Mouse (Mus musculus): ENCODE results near the gene Lipc. TPM values are rescaled to one million over a fixed set of nuclear protein-coding genes. Genes with fewer than 3 reads are reported as not detected.

The Lipc gene
- 0.18 and 0.42 TPM in 2 replicates for polyA plus RNA-seq (2015; fragmentation: Nextera tagmentation; extraction: Ambion mirVana)

DNA sequence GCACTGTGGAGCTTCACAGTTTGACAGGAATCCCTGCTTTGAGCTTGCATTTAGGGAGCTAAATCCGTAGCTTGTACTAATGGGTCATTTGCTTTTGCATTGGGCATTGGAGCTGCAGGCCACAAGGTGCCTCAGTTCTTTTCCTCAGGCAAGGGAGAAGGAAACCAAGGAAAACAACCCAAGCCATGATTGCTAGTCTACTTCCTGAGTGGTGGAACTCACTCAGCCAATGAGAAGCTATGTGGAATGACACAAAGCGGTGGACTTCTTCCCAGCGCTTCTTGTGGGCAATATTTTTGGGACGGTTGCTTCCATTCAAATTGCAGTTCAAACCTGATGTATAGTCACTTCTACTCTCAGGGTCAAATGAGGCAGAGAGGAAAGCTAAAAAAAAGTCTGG, at the start of gene Lipc:
TSS of gene Lipc (minus strand) at position 101 of the 400 bp plus-strand sequence.

Small RNAs within 50 kb of the gene (microRNA-seq; reads per million reads assigned to microRNA genes)
- not detected for gene Gm25149

Other genes with a start within 250 kb of the Lipc start
- gene Aqp9, start 216.5 kb upstream of the Lipc start, polyA plus RNA-seq (2015; fragmentation: Nextera tagmentation; extraction: Ambion mirVana), result 0.17 and 0.44 TPM in 2 replicates

Measured in urinary bladder, postnatal 0 days (tissue).